Mouse (Mus musculus) kidney, embryonic 15.5 days (tissue): ENCODE results near the gene Nabp2. TPM values are rescaled to one million over a fixed set of nuclear protein-coding genes. Genes with fewer than 3 reads are reported as not detected.

ENCODE experiments used
- ATAC-seq: fragments of 200-750 bp; cut with Nextera tagmentation; replicated peaks from 2 replicates; pipeline ENCODE4 v1.8.0; 2017; ENCODE audit warnings: moderate TSS enrichment; ENCODE audit not compliant: low FRiP score
- H3K27ac ChIP-seq: fragments of 300-500 bp; sonication (generic); 2 replicates; pipeline ENCODE4 v1.5.1; 2015; ENCODE audit warnings: mild to moderate bottlenecking, inconsistent platforms
- H3K27me3 ChIP-seq: fragments of 300-500 bp; sonication (generic); 2 replicates; pipeline ENCODE4 v1.6.1; 2015; ENCODE audit warnings: inconsistent platforms
- H3K36me3 ChIP-seq: fragments of 300-500 bp; sonication (generic); 2 replicates; pipeline ENCODE4 v1.6.1; 2015; ENCODE audit warnings: inconsistent platforms
- H3K4me1 ChIP-seq: fragments of 300-500 bp; sonication (generic); 2 replicates; pipeline ENCODE4 v1.6.1; 2015; ENCODE audit warnings: inconsistent platforms
- H3K4me2 ChIP-seq: fragments of 300-500 bp; sonication (generic); 2 replicates; pipeline ENCODE4 v1.6.1; 2015; ENCODE audit warnings: moderate library complexity, mild to moderate bottlenecking, inconsistent platforms
- H3K4me3 ChIP-seq: fragments of 300-500 bp; sonication (generic); replicated peaks from 2 replicates; pipeline ENCODE4 v1.5.1; 2015; ENCODE audit warnings: mild to moderate bottlenecking, inconsistent platforms
- H3K9ac ChIP-seq: fragments of 300-500 bp; sonication (generic); 2 replicates; pipeline ENCODE4 v1.6.1; 2015; ENCODE audit warnings: mild to moderate bottlenecking, inconsistent platforms
- H3K9me3 ChIP-seq: fragments of 300-500 bp; sonication (generic); replicated peaks from 2 replicates; pipeline ENCODE4 v1.6.1; 2016; ENCODE audit warnings: inconsistent platforms
- WGBS: fragments of 180-500 bp; shearing (Covaris S2); methylation state at CpG from one replicate; pipeline ENCODE4 v1.1.7; 2015; ENCODE audit warnings: mixed read lengths; 5-methylcytosine and 5-hydroxymethylcytosine counted together
- polyA plus RNA-seq: library from polyadenylated mRNA; unstranded; fragments of >200 nt; fragmentation: Nextera tagmentation; extraction: Ambion mirVana; gene quantifications from 2 replicates; pipeline ENCODE4 v1.2.1, GENCODE M21; 2015

The Nabp2 gene
- polyA plus RNA-seq, 1 experiment from 2014 or later = 92.6 TPM

DNA sequence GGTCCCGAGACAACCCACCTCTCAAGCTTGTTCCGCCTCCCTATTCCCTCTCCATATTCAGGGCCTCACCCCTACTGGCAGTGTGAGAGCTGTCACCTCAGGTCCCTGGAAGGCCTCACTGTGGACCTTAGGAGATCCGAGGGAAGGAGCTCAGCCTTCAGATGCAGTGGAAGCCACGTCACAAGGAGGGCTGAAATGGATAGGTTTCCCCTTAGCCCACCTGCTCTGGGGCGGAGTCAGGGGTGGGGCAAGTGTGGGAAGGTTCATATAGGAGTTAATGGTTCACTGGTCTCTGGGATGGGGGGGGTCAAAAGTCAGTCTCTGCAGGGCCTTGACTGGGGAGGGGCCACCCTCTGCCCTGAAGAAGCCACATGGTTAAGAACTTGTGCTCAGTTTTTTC lies 11.0 kb downstream of the Nabp2 start:
- H3K27me3 ChIP-seq = no peaks in the 10 kb centered on the region
- peak; percentile 83 for ATAC-seq
- H3K4me1 ChIP-seq = peaks cover 29% of the 10 kb centered on the region
- H3K27ac ChIP-seq = peak overlapping the region; percentile 66
- H3K9ac ChIP-seq = no peak overlapping the region
- H3K4me3 ChIP-seq = peak overlapping the region; percentile 29
- peaks cover 19% of the 10 kb centered on the region for H3K36me3 ChIP-seq
- WGBS = 20% methylated on average over 5 of the region's 5 CpGs
- peak overlapping the region; percentile 48 for H3K4me2 ChIP-seq
- no peaks in the 10 kb centered on the region for H3K9me3 ChIP-seq

DNA sequence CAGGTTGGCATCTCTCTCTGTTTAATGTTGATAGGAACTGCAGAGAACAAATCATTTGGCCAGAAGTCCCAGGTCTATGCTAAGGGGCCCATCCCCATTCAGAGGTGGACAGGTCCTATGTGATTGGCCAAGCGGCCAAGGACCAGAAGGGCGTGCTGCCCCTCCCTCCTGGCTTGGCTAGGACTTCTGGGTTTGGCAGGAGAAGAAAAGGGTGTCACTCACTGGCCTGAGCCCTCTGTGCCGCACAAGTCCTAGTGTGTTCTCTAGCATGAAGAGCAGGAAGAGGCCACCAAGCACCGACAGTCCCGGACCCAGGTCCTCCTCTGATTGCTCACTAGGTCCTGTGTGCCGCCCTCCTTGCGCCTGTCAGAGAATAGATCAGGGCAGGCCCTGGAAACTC lies 13.8 kb downstream of the Nabp2 start:
- H3K36me3 ChIP-seq = peaks cover 47% of the 10 kb centered on the region
- H3K9me3 ChIP-seq = no peaks in the 10 kb centered on the region
- ATAC-seq = no peak
- no peak overlapping the region for H3K4me2 ChIP-seq
- H3K27me3 ChIP-seq = no peaks in the 10 kb centered on the region
- peaks cover 34% of the 10 kb centered on the region for H3K4me1 ChIP-seq
- no peak overlapping the region for H3K27ac ChIP-seq
- 55% methylated on average over 7 of the region's 7 CpGs for WGBS
- no peak overlapping the region for H3K4me3 ChIP-seq
- H3K9ac ChIP-seq = no peak overlapping the region

DNA sequence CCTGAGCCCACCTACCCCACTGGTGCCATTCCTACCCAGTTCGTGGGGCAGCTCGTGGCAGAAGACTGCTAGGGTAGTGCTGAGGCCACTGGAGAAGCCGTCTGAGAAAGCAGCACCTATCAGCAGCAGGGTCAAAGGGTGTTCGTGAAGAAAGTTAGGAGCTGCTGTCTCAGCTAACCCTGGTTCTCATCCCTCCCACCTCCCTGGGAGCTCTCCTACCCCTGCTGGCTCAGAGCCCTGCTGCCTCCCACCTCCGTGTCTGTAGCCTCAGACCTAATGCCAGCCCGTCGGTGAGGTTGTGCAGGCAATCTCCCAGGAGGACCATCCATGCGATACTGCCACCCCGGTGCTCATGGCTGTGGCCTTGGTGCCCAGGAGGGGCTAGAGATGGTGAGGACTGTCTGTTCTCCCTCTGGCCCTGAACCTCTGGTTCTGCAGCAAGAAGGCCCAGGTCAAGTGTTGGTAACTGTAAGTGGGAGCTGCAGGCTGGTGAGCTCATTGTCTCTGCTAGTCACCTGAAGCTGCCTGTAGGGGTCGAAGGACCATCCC lies 14.5 kb downstream of the Nabp2 start:
- no peak overlapping the region for H3K4me2 ChIP-seq
- no peak for ATAC-seq
- peaks cover 34% of the 10 kb centered on the region for H3K4me1 ChIP-seq
- H3K36me3 ChIP-seq = peaks cover 53% of the 10 kb centered on the region
- H3K9ac ChIP-seq = no peak overlapping the region
- no peaks in the 10 kb centered on the region for H3K27me3 ChIP-seq
- no peak overlapping the region for H3K27ac ChIP-seq
- H3K9me3 ChIP-seq = no peaks in the 10 kb centered on the region
- H3K4me3 ChIP-seq = no peak overlapping the region
- WGBS = 67% methylated on average over 10 of the region's 10 CpGs

DNA sequence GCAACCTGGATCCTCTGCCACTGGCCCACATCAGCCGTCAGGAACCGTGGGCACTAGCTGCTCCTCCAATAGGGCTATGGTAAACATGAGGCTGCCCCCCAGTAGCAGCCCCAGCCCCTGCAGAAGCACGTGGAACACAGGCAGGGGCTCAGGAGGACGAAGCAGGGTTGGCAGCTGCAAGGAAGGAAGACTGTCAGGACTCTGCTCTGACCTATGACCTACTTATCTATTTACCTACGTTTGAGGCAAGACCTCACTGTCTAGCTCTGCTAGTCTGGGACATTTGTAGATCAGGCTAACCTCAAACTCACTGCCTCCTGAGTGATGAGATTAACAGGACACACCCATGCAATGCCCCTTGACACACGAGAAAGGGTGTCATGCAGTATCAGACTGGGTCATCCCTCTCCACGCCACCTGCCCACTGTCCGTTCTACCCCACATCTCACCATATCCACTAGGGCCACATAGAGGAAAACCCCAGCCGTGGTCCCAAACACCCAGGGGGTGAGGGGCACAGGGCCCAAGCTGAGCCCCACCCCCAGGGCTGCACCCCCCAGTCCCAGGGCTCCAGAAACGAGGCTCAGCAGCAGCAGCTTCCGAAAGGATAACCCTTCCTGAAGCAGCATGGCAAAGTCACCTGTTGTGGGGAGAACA lies 15.1 kb downstream of the Nabp2 start:
- Histone ChIP-seq H3K36me3 (peaks cover 60% of the 10 kb centered on the region), H3K9ac (no peak overlapping the region), H3K4me2 (no peak overlapping the region), H3K9me3 (no peaks in the 10 kb centered on the region), H3K4me3 (no peak overlapping the region), H3K4me1 (peaks cover 32% of the 10 kb centered on the region), H3K27ac (no peak overlapping the region), H3K27me3 (no peaks in the 10 kb centered on the region)
- ATAC-seq = no peak
- WGBS = 67% methylated on average over 11 of the region's 11 CpGs

DNA sequence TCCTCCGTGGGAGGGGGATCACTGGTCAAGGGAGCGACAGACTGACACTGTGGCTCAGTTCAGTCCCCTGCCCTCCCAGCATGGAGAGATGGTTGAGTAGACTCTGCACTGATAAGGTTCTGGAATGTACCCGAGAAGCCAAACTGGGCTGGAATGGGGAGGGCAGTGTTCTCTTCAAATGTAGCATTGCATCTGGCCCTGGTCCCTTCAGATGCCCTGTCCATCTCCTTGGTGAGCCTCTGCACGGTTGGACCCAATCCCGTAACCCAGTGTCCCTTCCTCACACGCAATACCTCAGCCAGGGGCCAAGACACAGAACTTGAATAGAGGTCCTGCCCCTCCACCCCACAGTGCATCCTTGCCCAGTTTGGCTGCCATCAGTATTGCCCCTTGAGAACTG lies 19.4 kb downstream of the Nabp2 start:
- Histone ChIP-seq H3K36me3 (peaks cover 100% of the 10 kb centered on the region), H3K4me1 (0 out of 2 replicates have a peak, but pooled peaks cover 12% of the 10 kb centered on the region), H3K27ac (no peak overlapping the region), H3K27me3 (no peaks in the 10 kb centered on the region), H3K4me3 (no peak overlapping the region), H3K4me2 (no peak overlapping the region), H3K9me3 (no peaks in the 10 kb centered on the region), H3K9ac (no peak overlapping the region)
- WGBS = 73% methylated on average over 6 of the region's 6 CpGs
- ATAC-seq = no peak

DNA sequence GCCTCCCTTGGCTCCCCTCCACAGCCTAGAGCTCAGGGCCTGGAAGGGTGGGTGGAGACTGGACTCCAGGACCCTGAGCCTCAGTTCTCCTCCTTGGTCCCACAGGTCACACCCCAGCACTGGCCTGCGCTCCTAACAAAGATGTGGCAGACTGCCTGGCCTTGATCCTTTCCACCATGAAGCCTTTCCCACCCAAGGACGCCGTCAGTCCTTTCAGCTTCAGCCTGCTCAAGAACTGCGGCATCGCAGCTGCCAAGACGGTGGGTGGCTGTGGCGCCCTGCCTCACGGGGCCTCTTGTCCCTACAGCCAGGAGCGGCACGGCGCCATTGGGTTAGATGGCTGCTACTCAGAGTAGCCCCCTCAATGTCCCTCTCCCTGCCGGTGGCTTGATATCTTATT lies 20.9 kb downstream of the Nabp2 start:
- Histone ChIP-seq H3K4me3 (no peak overlapping the region), H3K36me3 (peaks cover 100% of the 10 kb centered on the region), H3K4me2 (no peak overlapping the region), H3K9me3 (no peaks in the 10 kb centered on the region), H3K27me3 (no peaks in the 10 kb centered on the region), H3K9ac (no peak overlapping the region), H3K4me1 (0 out of 2 replicates have a peak, but pooled peaks cover 5% of the 10 kb centered on the region), H3K27ac (no peak overlapping the region)
- ATAC-seq = no peak
- WGBS = 92% methylated on average over 12 of the region's 12 CpGs

DNA sequence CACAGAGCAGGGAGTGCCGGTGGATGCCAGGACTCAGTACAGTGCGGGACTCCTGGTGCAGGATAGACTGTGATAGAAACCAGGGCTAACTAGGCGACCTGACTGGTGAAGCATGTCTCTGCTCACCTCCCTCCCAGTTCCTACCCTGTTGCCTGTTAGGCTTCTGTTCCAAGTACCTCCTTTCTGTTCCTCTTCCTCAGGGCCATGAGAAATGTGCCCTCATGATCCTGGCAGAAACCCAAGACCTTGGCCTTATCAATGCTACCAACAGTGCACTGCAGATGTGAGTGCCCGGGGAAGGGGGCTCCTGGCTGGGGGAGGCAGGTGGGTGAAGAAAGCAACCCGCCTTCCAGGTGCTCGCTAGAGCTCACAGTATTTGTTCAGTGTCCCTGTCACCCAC lies 21.7 kb downstream of the Nabp2 start:
- no peaks in the 10 kb centered on the region for H3K9me3 ChIP-seq
- H3K4me3 ChIP-seq = no peak overlapping the region
- no peaks in the 10 kb centered on the region for H3K27me3 ChIP-seq
- no peak for ATAC-seq
- H3K36me3 ChIP-seq = peaks cover 100% of the 10 kb centered on the region
- no peak overlapping the region for H3K27ac ChIP-seq
- no peak overlapping the region for H3K9ac ChIP-seq
- no peak overlapping the region for H3K4me2 ChIP-seq
- WGBS = 89% methylated on average over 6 of the region's 6 CpGs
- 0 out of 2 replicates have a peak, but pooled peaks cover 5% of the 10 kb centered on the region for H3K4me1 ChIP-seq

DNA sequence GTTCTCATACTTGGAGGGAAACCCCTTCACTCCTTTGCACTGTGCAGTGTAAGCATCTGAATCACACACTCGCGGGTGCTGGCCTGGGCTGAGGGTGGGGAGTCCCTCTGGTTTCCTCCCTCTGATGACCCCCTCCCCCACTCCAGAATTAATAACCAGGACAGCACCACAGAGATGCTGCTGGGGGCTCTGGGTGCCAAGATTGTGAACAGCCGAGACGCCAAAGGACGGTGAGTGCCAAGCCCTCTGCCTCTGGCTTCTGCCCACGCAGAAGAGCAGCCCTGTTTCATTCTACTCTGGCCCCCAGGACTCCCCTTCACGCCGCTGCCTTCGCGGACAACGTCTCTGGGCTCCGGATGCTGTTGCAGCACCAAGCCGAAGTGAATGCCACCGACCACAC lies 22.4 kb downstream of the Nabp2 start:
- Histone ChIP-seq H3K4me2 (no peak overlapping the region), H3K4me3 (no peak overlapping the region), H3K27me3 (no peaks in the 10 kb centered on the region), H3K27ac (no peak overlapping the region), H3K9ac (no peak overlapping the region), H3K9me3 (no peaks in the 10 kb centered on the region), H3K36me3 (peaks cover 100% of the 10 kb centered on the region), H3K4me1 (0 out of 2 replicates have a peak, but pooled peaks cover 5% of the 10 kb centered on the region)
- WGBS = 90% methylated on average over 14 of the region's 14 CpGs
- no peak for ATAC-seq

DNA sequence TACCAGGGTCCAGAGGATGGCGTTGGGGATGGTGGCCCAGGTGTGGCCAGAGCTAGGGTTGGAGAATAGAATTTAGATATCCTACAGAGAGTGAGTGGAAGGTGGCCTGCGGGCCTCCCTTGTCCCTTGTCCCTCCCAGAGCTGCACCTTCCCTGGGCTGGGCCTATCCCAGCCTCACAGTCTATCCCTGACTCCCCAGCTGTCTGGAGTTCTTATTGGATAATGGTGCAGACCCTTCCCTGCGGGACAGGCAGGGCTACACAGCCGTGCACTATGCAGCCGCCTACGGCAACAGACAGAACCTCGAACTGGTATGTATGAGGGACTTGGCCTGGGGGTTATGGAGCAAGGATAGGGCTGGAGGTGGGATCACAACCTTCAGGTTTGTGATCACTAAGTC lies 25.4 kb downstream of the Nabp2 start:
- Histone ChIP-seq H3K27ac (no peak overlapping the region), H3K9ac (no peak overlapping the region), H3K4me2 (no peak overlapping the region), H3K4me3 (no peak overlapping the region), H3K4me1 (no peaks in the 10 kb centered on the region), H3K9me3 (no peaks in the 10 kb centered on the region), H3K27me3 (no peaks in the 10 kb centered on the region), H3K36me3 (peaks cover 100% of the 10 kb centered on the region)
- ATAC-seq = no peak
- WGBS = 92% methylated on average over 7 of the region's 7 CpGs

DNA sequence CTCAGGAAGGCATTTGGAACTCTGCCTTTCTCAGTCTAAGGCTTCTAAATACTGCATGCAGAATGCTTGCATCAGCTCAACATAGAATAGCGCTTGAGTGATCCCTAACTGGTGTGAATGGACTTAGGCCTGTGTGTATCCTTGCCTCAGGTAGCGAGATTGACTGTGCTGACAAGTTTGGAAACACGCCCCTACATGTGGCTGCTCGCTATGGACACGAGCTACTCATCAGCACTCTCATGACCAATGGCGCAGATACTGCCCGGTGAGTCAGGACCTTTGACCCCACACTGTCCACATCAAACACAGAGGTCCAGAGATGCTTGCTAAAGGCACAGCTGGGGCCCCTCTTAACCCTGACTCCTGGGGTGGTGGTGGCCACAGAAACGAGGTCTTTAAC lies 28.8 kb downstream of the Nabp2 start:
- H3K4me1 ChIP-seq = peaks cover 19% of the 10 kb centered on the region
- no peak overlapping the region for H3K9ac ChIP-seq
- peaks cover 92% of the 10 kb centered on the region for H3K36me3 ChIP-seq
- ATAC-seq = no peak
- no peak overlapping the region for H3K4me2 ChIP-seq
- no peaks in the 10 kb centered on the region for H3K27me3 ChIP-seq
- no peak overlapping the region for H3K4me3 ChIP-seq
- H3K27ac ChIP-seq = no peak overlapping the region
- no peaks in the 10 kb centered on the region for H3K9me3 ChIP-seq
- WGBS = 87% methylated on average over 8 of the region's 8 CpGs

DNA sequence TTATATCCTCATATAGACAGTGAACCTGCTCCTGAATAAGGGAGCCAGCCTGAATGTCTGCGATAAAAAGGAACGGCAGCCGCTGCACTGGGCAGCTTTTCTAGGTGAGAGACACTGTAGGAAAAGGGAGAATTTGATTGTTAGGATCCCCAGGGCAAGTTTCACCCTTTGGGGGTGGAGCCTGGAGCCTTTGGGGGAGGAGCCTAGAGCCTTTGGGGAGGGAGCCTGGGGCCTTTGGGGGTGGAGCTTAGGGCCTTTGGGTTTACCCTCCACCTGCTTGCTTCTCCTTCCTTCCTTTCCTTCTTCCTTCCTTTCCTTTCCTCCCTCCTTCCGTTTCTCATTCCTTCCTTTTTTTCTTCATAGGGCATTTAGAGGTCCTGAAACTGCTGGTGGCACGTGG lies 30.7 kb downstream of the Nabp2 start:
- Histone ChIP-seq H3K4me1 (peaks cover 28% of the 10 kb centered on the region), H3K36me3 (peaks cover 73% of the 10 kb centered on the region), H3K4me2 (no peak overlapping the region), H3K9me3 (no peaks in the 10 kb centered on the region), H3K27me3 (no peaks in the 10 kb centered on the region), H3K4me3 (no peak overlapping the region), H3K9ac (no peak overlapping the region), H3K27ac (no peak overlapping the region)
- ATAC-seq = no peak
- 91% methylated on average over 5 of the region's 5 CpGs for WGBS

DNA sequence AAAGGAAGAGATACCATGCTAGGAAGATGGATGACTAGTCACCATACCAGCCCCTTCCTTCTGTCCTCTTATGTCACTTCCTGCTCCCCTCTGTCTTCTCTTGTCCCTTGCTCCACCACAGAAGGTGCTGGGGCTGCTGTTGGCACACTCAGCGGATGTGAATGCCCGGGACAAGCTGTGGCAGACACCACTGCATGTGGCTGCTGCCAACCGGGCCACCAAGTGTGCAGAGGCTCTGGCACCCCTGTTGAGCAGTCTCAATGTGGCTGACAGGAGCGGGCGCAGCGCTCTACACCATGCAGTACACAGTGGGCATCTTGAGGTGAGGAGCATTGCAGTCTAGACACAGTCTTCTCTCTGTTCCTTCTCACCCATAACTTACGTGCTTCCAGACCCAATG lies 32.0 kb downstream of the Nabp2 start:
- 0 out of 2 replicates have a peak overlapping the region, but pooled peaks have one; percentile 74 for H3K4me3 ChIP-seq
- H3K27ac ChIP-seq = no peak overlapping the region
- ATAC-seq = no peak
- peaks cover 60% of the 10 kb centered on the region for H3K36me3 ChIP-seq
- H3K9me3 ChIP-seq = no peaks in the 10 kb centered on the region
- H3K27me3 ChIP-seq = no peaks in the 10 kb centered on the region
- H3K9ac ChIP-seq = no peak overlapping the region; the same call in 1 of the 2 replicates
- H3K4me1 ChIP-seq = peaks cover 28% of the 10 kb centered on the region
- WGBS = 97% methylated on average over 7 of the region's 7 CpGs
- no peak overlapping the region for H3K4me2 ChIP-seq

DNA sequence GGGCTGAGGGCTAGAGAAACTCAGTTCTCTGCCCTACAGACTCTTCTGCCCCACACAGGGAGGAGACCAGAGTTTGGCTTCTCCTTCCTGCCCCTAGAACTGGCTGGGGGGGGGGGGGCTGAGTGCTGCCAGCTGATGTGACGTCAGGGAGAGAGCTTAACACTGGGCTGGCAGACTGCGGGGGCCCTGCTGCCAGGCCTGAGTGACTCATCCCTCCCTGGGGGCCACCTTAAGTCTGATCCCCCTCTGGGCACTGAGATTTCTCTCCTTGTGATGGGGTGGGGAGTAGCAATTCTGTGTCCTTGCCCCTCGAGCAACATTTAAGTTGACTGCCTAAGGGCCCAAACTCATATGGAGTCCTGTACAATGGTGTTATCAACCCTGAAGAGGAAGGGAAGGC lies 32.8 kb downstream of the Nabp2 start:
- H3K27me3 ChIP-seq = no peaks in the 10 kb centered on the region
- peaks cover 52% of the 10 kb centered on the region for H3K36me3 ChIP-seq
- H3K4me1 ChIP-seq = peaks cover 28% of the 10 kb centered on the region
- ATAC-seq = no peak
- H3K9me3 ChIP-seq = no peaks in the 10 kb centered on the region
- WGBS = 71% methylated on average over 3 of the region's 3 CpGs
- H3K4me2 ChIP-seq = peak overlapping the region; percentile 85
- H3K27ac ChIP-seq = no peak overlapping the region
- H3K4me3 ChIP-seq = peak overlapping the region; percentile 74
- H3K9ac ChIP-seq = peak overlapping the region; percentile 92; the same call in 1 of the 2 replicates
